Comparison of ENCODE assay signal across 8 mouse cellular contexts in genomic region chr19:29366226-29366968, GRCm38 (mm10). TPM values are rescaled to one million over a fixed set of nuclear protein-coding genes. Genes with fewer than 3 reads are reported as not detected.
DNase-seq lines count a peak whose midpoint lies in the region; ATAC-seq and TF ChIP-seq lines count a peak whose summit lies in the region.

No protein-coding gene starts in this region.

- no peak for DNase-seq in kidney, adult 8-10 months
- DNase-seq in gastrocnemius, postnatal 25 days, result no peak
- no peak for DNase-seq in adrenal gland, adult 2 months
- DNase-seq in gastrocnemius, postnatal 10 days, result no peak

- H3K9me3 ChIP-seq in kidney, embryonic 16.5 days (ENCODE audit: low read length), result no peaks in the 10 kb centered on the region
- no peaks in the 10 kb centered on the region for H3K9me3 ChIP-seq in hindbrain, embryonic 13.5 days
- no peaks in the 10 kb centered on the region for H3K9me3 ChIP-seq in midbrain, embryonic 13.5 days

- peaks cover 5% of the 10 kb centered on the region; the same call in 1 of the 2 replicates for H3K4me1 ChIP-seq in kidney, embryonic 16.5 days (ENCODE audit: insufficient read depth, low read length)
- peaks cover 15% of the 10 kb centered on the region for H3K4me1 ChIP-seq in bone marrow macrophage, adult 2 months (ENCODE audit: control insufficient read depth, insufficient read depth, low read length)
- H3K4me1 ChIP-seq in hindbrain, embryonic 13.5 days (replicated peaks), result peaks cover 10% of the 10 kb centered on the region
- peaks cover 17% of the 10 kb centered on the region for H3K4me1 ChIP-seq in midbrain, embryonic 13.5 days (replicated peaks)

- WGBS in kidney, embryonic 16.5 days, result 64% methylated on average over 20 of the region's 20 CpGs
- WGBS in hindbrain, embryonic 13.5 days, result 60% methylated on average over 20 of the region's 20 CpGs
- WGBS in midbrain, embryonic 13.5 days, result 66% methylated on average over 20 of the region's 20 CpGs

- no peak for TF ChIP-seq POLR2A in bone marrow macrophage, adult 2 months (IDR thresholded peaks at IDR 0.05; ENCODE audit: borderline replicate concordance, low read depth, low read length)

- no peak for ATAC-seq in kidney, embryonic 16.5 days (ENCODE audit: low FRiP score, low TSS enrichment)
- ATAC-seq in hindbrain, embryonic 13.5 days (ENCODE audit: low FRiP score), result no peak
- no peak for ATAC-seq in midbrain, embryonic 13.5 days

- no peak overlapping the region for H3K27ac ChIP-seq in kidney, embryonic 16.5 days (ENCODE audit: low read length)
- H3K27ac ChIP-seq in bone marrow macrophage, adult 2 months (ENCODE audit: insufficient read depth, low read depth, low read length), result peak overlapping the region; percentile 86
- H3K27ac ChIP-seq in hindbrain, embryonic 13.5 days, result no peak overlapping the region
- H3K27ac ChIP-seq in midbrain, embryonic 13.5 days, result no peak overlapping the region

- H3K27me3 ChIP-seq in kidney, embryonic 16.5 days (ENCODE audit: insufficient read depth, low read length), result no peaks in the 10 kb centered on the region
- H3K27me3 ChIP-seq in hindbrain, embryonic 13.5 days, result peaks cover 5% of the 10 kb centered on the region; the same call in 1 of the 2 replicates
- peaks cover 5% of the 10 kb centered on the region; the same call in 1 of the 2 replicates for H3K27me3 ChIP-seq in midbrain, embryonic 13.5 days

- peak overlapping the region; percentile 61 for H3K4me3 ChIP-seq in kidney, embryonic 16.5 days (ENCODE audit: low read length)
- H3K4me3 ChIP-seq in bone marrow macrophage, adult 2 months (ENCODE audit: insufficient read depth, low read length), result peak overlapping the region; percentile 75
- H3K4me3 ChIP-seq in hindbrain, embryonic 13.5 days, result peak overlapping the region; percentile 44
- peak overlapping the region; percentile 35 for H3K4me3 ChIP-seq in midbrain, embryonic 13.5 days (replicated peaks)

- H3K4me2 ChIP-seq in kidney, embryonic 16.5 days (replicated peaks; ENCODE audit: low read depth, low read length), result peak overlapping the region; percentile 85
- H3K4me2 ChIP-seq in hindbrain, embryonic 13.5 days, result peak overlapping the region; percentile 71
- H3K4me2 ChIP-seq in midbrain, embryonic 13.5 days (replicated peaks), result peak overlapping the region; percentile 59

- H3K36me3 ChIP-seq in kidney, embryonic 16.5 days (ENCODE audit: insufficient read depth, low read length), result no peaks in the 10 kb centered on the region
- no peaks in the 10 kb centered on the region for H3K36me3 ChIP-seq in hindbrain, embryonic 13.5 days
- no peaks in the 10 kb centered on the region for H3K36me3 ChIP-seq in midbrain, embryonic 13.5 days

- peak overlapping the region; percentile 61 for H3K9ac ChIP-seq in kidney, embryonic 16.5 days (replicated peaks; ENCODE audit: low read length)
- peak overlapping the region; percentile 60; the same call in 1 of the 2 replicates for H3K9ac ChIP-seq in hindbrain, embryonic 13.5 days
- no peak overlapping the region for H3K9ac ChIP-seq in midbrain, embryonic 13.5 days (replicated peaks)

- no peak for TF ChIP-seq CTCF in bone marrow macrophage, adult 2 months (IDR thresholded peaks at IDR 0.05; ENCODE audit: low read depth, low read length)

RNA-seq across cellular contexts. Expression of gene Plgrkt, which starts 0.8 kb away (rescaled TPM):
- polyA plus RNA-seq in kidney, embryonic 16.5 days (2015; fragmentation: Nextera tagmentation; extraction: Ambion mirVana), result 48.6 and 49.1 TPM in 2 replicates
- polyA plus RNA-seq in bone marrow macrophage, adult 2 months (2012; ENCODE audit: insufficient read depth, insufficient read length, missing spikeins), result 181 and 239 TPM in 2 replicates
- polyA plus RNA-seq in hindbrain, embryonic 13.5 days (2015; fragmentation: Nextera tagmentation; extraction: Ambion mirVana), result 87.9 and 92.1 TPM in 2 replicates
- 93.9 and 97.1 TPM in 2 replicates for polyA plus RNA-seq in midbrain, embryonic 13.5 days (2015; fragmentation: Nextera tagmentation; extraction: Ambion mirVana)
- total RNA-seq in gastrocnemius, postnatal 25 days (2021), result 10 to 100 TPM; 13.7 to 15.1 TPM
- 10 to 100 TPM; 49.7 to 56.9 TPM for total RNA-seq in adrenal gland, adult 2 months (2021)
- polyA plus RNA-seq in adrenal gland, adult 2 months (2012; rRNA removed), result 71.8 and 74.8 TPM in 2 replicates
- 10 to 100 TPM; 28.5 to 31.9 TPM for total RNA-seq in gastrocnemius, postnatal 10 days (2021)

RNA-seq across cellular contexts. Expression of gene Cd274, which starts 0.9 kb away (rescaled TPM):
- 0.28 and 0.30 TPM in 2 replicates for polyA plus RNA-seq in kidney, embryonic 16.5 days (2015; fragmentation: Nextera tagmentation; extraction: Ambion mirVana)
- polyA plus RNA-seq in bone marrow macrophage, adult 2 months (2012; ENCODE audit: insufficient read depth, insufficient read length, missing spikeins), result 42.7 and 44.7 TPM in 2 replicates
- 0.38 and 0.40 TPM in 2 replicates for polyA plus RNA-seq in hindbrain, embryonic 13.5 days (2015; fragmentation: Nextera tagmentation; extraction: Ambion mirVana)
- 0.27 and 0.70 TPM in 2 replicates for polyA plus RNA-seq in midbrain, embryonic 13.5 days (2015; fragmentation: Nextera tagmentation; extraction: Ambion mirVana)
- under 1 TPM; 0.67 to 0.77 TPM for total RNA-seq in gastrocnemius, postnatal 25 days (2021)
- total RNA-seq in adrenal gland, adult 2 months (2021), result 10 to 100 TPM in 1 of 2 experiments, 1 to 10 TPM in 1; 5.0 to 10.7 TPM
- 1.8 and 2.0 TPM in 2 replicates for polyA plus RNA-seq in adrenal gland, adult 2 months (2012; rRNA removed)
- total RNA-seq in gastrocnemius, postnatal 10 days (2021), result under 1 TPM; 0.63 to 0.70 TPM

RNA-seq across cellular contexts. Expression of gene Rln1, which starts 31.9 kb away (rescaled TPM):
- 0.15 and 0.42 TPM in 2 replicates for polyA plus RNA-seq in kidney, embryonic 16.5 days (2015; fragmentation: Nextera tagmentation; extraction: Ambion mirVana)
- not detected in 2 replicates for polyA plus RNA-seq in bone marrow macrophage, adult 2 months (2012; ENCODE audit: insufficient read depth, insufficient read length, missing spikeins)
- 1.7 and 2.3 TPM in 2 replicates for polyA plus RNA-seq in hindbrain, embryonic 13.5 days (2015; fragmentation: Nextera tagmentation; extraction: Ambion mirVana)
- polyA plus RNA-seq in midbrain, embryonic 13.5 days (2015; fragmentation: Nextera tagmentation; extraction: Ambion mirVana), result 0.58 and 1.0 TPM in 2 replicates
- not detected for total RNA-seq in gastrocnemius, postnatal 25 days (2021)
- total RNA-seq in adrenal gland, adult 2 months (2021), result not detected
- not detected in 2 replicates for polyA plus RNA-seq in adrenal gland, adult 2 months (2012; rRNA removed)
- total RNA-seq in gastrocnemius, postnatal 10 days (2021), result not detected

RNA-seq across cellular contexts. Expression of gene Insl6, which starts 41.2 kb away (rescaled TPM):
- polyA plus RNA-seq in kidney, embryonic 16.5 days (2015; fragmentation: Nextera tagmentation; extraction: Ambion mirVana), result 5.2 and 5.3 TPM in 2 replicates
- 16.7 and 21.7 TPM in 2 replicates for polyA plus RNA-seq in bone marrow macrophage, adult 2 months (2012; ENCODE audit: insufficient read depth, insufficient read length, missing spikeins)
- polyA plus RNA-seq in hindbrain, embryonic 13.5 days (2015; fragmentation: Nextera tagmentation; extraction: Ambion mirVana), result 2.9 and 3.8 TPM in 2 replicates
- 2.6 and 2.9 TPM in 2 replicates for polyA plus RNA-seq in midbrain, embryonic 13.5 days (2015; fragmentation: Nextera tagmentation; extraction: Ambion mirVana)
- not detected for total RNA-seq in gastrocnemius, postnatal 25 days (2021)
- total RNA-seq in adrenal gland, adult 2 months (2021), result 1 to 10 TPM in 1 of 2 experiments, under 1 TPM in 1; 0.58 to 1.3 TPM
- 0.36 and 0.39 TPM in 2 replicates for polyA plus RNA-seq in adrenal gland, adult 2 months (2012; rRNA removed)
- 1 to 10 TPM in 1 of 2 experiments, under 1 TPM in 1; 0.65 to 1.2 TPM for total RNA-seq in gastrocnemius, postnatal 10 days (2021)

RNA-seq across cellular contexts. Expression of gene Pdcd1lg2, which starts 44.3 kb away (rescaled TPM):
- polyA plus RNA-seq in kidney, embryonic 16.5 days (2015; fragmentation: Nextera tagmentation; extraction: Ambion mirVana), result not detected in 2 replicates
- 1.6 and 1.8 TPM in 2 replicates for polyA plus RNA-seq in bone marrow macrophage, adult 2 months (2012; ENCODE audit: insufficient read depth, insufficient read length, missing spikeins)
- polyA plus RNA-seq in hindbrain, embryonic 13.5 days (2015; fragmentation: Nextera tagmentation; extraction: Ambion mirVana), result not detected in 2 replicates
- polyA plus RNA-seq in midbrain, embryonic 13.5 days (2015; fragmentation: Nextera tagmentation; extraction: Ambion mirVana), result 0.09 TPM in 1 of 2 replicates, not detected in the other
- total RNA-seq in gastrocnemius, postnatal 25 days (2021), result not detected
- total RNA-seq in adrenal gland, adult 2 months (2021), result not detected
- not detected in 2 replicates for polyA plus RNA-seq in adrenal gland, adult 2 months (2012; rRNA removed)
- total RNA-seq in gastrocnemius, postnatal 10 days (2021), result not detected

Comparison
In these comparisons a context has a peak if more than half of its experiments do, and no peak if none do; other contexts are left out.
1. RNA of gene Cd274, which starts 0.9 kb away (polyA plus RNA-seq): 42.7 to 44.7 TPM in bone marrow macrophage, adult 2 months; 1.8 to 2.0 TPM in adrenal gland, adult 2 months, 0.38 to 0.40 TPM in hindbrain, embryonic 13.5 days, 0.28 to 0.30 TPM in kidney, embryonic 16.5 days and 0.27 to 0.70 TPM in midbrain, embryonic 13.5 days; every median in the first group is over 10 times any median in the second.
2. Peak in every context shown above with its lines, with median percentiles within 50 percentile points of each other: H3K4me2 ChIP-seq and H3K4me3 ChIP-seq.